Mouse (Mus musculus): ENCODE measurements at regions not wholly inside any gene's neighbourhood (a gene's known extent, or its start where the extent isn't known, plus 50 kb on each side); places are given as distances from the start of the nearest gene placed in this dataset.
A peak's percentile ranks its signal among the peaks of the same experiment; 100 is the strongest.

- TF ChIP-seq CTCF (conservative IDR thresholded peaks at IDR 0.05; ENCODE audit: insufficient read depth, insufficient read length, low read depth, low read length) (no peak), POLR2A (IDR thresholded peaks at IDR 0.05; ENCODE audit: low read depth, low read length) (no peak)
- Histone ChIP-seq H3K4me1 (ENCODE audit: control insufficient read depth, insufficient read depth, low read length) (no peaks in the 10 kb centered on the region), H3K27me3 (replicated peaks; ENCODE audit: control insufficient read depth, insufficient read depth, low read length) (no peaks in the 10 kb centered on the region), H3K27ac (ENCODE audit: insufficient read depth, low read depth, low read length) (no peak overlapping the region), H3K36me3 (ENCODE audit: control insufficient read depth, insufficient read depth, low read length) (no peaks in the 10 kb centered on the region), H3K4me3 (ENCODE audit: insufficient read depth, low read depth, low read length) (no peak overlapping the region)
- 94% methylated on average over 2 of the region's 2 CpGs for WGBS
- DNase-seq = no peak
Measured at GRCm38 (mm10) chr8:86969051-86969450, 84.0 kb upstream of the N4bp1 start.

GRCm38 (mm10) chr8:86967891-86968311, 82.8 kb upstream of the N4bp1 start:
- Histone ChIP-seq H3K27ac (ENCODE audit: insufficient read depth, low read depth, low read length) (no peak overlapping the region), H3K36me3 (ENCODE audit: control insufficient read depth, insufficient read depth, low read length) (no peaks in the 10 kb centered on the region), H3K27me3 (replicated peaks; ENCODE audit: control insufficient read depth, insufficient read depth, low read length) (no peaks in the 10 kb centered on the region), H3K4me3 (ENCODE audit: insufficient read depth, low read depth, low read length) (no peak overlapping the region), H3K4me1 (ENCODE audit: control insufficient read depth, insufficient read depth, low read length) (no peaks in the 10 kb centered on the region)
- peak; percentile 41 for DNase-seq
- WGBS = 14% methylated on average over 3 of the region's 3 CpGs
- TF ChIP-seq POLR2A (IDR thresholded peaks at IDR 0.05; ENCODE audit: low read depth, low read length) (no peak), CTCF (conservative IDR thresholded peaks at IDR 0.05; ENCODE audit: insufficient read depth, insufficient read length, low read depth, low read length) (no peak)

- H3K4me3 ChIP-seq (ENCODE audit: insufficient read depth, low read depth, low read length) = no peak overlapping the region
- no peaks in the 10 kb centered on the region for H3K36me3 ChIP-seq (ENCODE audit: control insufficient read depth, insufficient read depth, low read length)
- 55% methylated on average over 20 of the region's 20 CpGs for WGBS
- no peaks in the 10 kb centered on the region for H3K27me3 ChIP-seq (replicated peaks; ENCODE audit: control insufficient read depth, insufficient read depth, low read length)
- H3K4me1 ChIP-seq (ENCODE audit: control insufficient read depth, insufficient read depth, low read length) = no peaks in the 10 kb centered on the region
- no peak for DNase-seq
- H3K27ac ChIP-seq (ENCODE audit: insufficient read depth, low read depth, low read length) = no peak overlapping the region
- TF ChIP-seq CTCF (conservative IDR thresholded peaks at IDR 0.05; ENCODE audit: insufficient read depth, insufficient read length, low read depth, low read length) (no peak), POLR2A (IDR thresholded peaks at IDR 0.05; ENCODE audit: low read depth, low read length) (no peak)
Measured at GRCm38 (mm10) chr8:86961218-86962195, 76.4 kb upstream of the N4bp1 start.
